Mouse (Mus musculus): ENCODE data around the gene Tex29. TPM values are rescaled to one million over a fixed set of nuclear protein-coding genes. Genes with fewer than 3 reads are reported as not detected.

The Tex29 gene
- polyA plus RNA-seq, 1 experiment from 2014 or later = not detected

GRCm38 (mm10) chr8:11831174-11831573 is 9.1 kb upstream of the Tex29 start:
- Histone ChIP-seq H3K4me3 (ENCODE audit: control insufficient read depth in 1 of 2, insufficient read depth in 1 of 2, low read depth in 1 of 2, low read length in 2 of 2) (no peak overlapping the region), H3K4me1 (ENCODE audit: control insufficient read depth in 2 of 2, insufficient read depth in 2 of 2, low read length in 2 of 2) (peaks cover 3 to 11% of the 10 kb centered on the region in 2 experiments; a peak in 2 of 4 replicates), H3K27ac (replicated peaks in 1 of 2; ENCODE audit: control insufficient read depth in 1 of 2, insufficient read depth in 1 of 2, low read depth in 2 of 2, low read length in 2 of 2) (no peak overlapping the region), H3K27me3 (ENCODE audit: control insufficient read depth, insufficient read depth, low read length) (no peaks in the 10 kb centered on the region), H3K36me3 (ENCODE audit: control insufficient read depth, insufficient read depth, low read length) (peaks cover 100% of the 10 kb centered on the region), H3K9me3 (ENCODE audit: control insufficient read depth, low read length) (no peaks in the 10 kb centered on the region), H3K4me2 (ENCODE audit: low read length) (no peak overlapping the region), H3K9ac (ENCODE audit: low read length) (no peak overlapping the region)
- 72% methylated on average over 10 of the region's 10 CpGs for WGBS
- no peak for ATAC-seq (ENCODE audit: insufficient number of reproducible peaks, insufficient read depth, low FRiP score, low read depth)

GRCm38 (mm10) chr8:11831939-11832338 is 8.3 kb upstream of the Tex29 start:
- Histone ChIP-seq H3K27me3 (ENCODE audit: control insufficient read depth, insufficient read depth, low read length) (no peaks in the 10 kb centered on the region), H3K4me2 (ENCODE audit: low read length) (no peak overlapping the region), H3K27ac (replicated peaks in 1 of 2; ENCODE audit: control insufficient read depth in 1 of 2, insufficient read depth in 1 of 2, low read depth in 2 of 2, low read length in 2 of 2) (no peak overlapping the region), H3K36me3 (ENCODE audit: control insufficient read depth, insufficient read depth, low read length) (peaks cover 96% of the 10 kb centered on the region), H3K9me3 (ENCODE audit: control insufficient read depth, low read length) (no peaks in the 10 kb centered on the region), H3K4me1 (ENCODE audit: control insufficient read depth in 2 of 2, insufficient read depth in 2 of 2, low read length in 2 of 2) (peaks cover 2 to 13% of the 10 kb centered on the region in 2 experiments; a peak in 3 of 4 replicates), H3K9ac (ENCODE audit: low read length) (no peak overlapping the region), H3K4me3 (ENCODE audit: control insufficient read depth in 1 of 2, insufficient read depth in 1 of 2, low read depth in 1 of 2, low read length in 2 of 2) (no peak overlapping the region)
- WGBS = 85% methylated on average over 5 of the region's 5 CpGs
- ATAC-seq (ENCODE audit: insufficient number of reproducible peaks, insufficient read depth, low FRiP score, low read depth) = no peak

- no peak for ATAC-seq (ENCODE audit: insufficient number of reproducible peaks, insufficient read depth, low FRiP score, low read depth)
- H3K27ac ChIP-seq (replicated peaks in 1 of 2; ENCODE audit: control insufficient read depth in 1 of 2, insufficient read depth in 1 of 2, low read depth in 2 of 2, low read length in 2 of 2) = no peak overlapping the region
- peaks cover 2 to 13% of the 10 kb centered on the region in 2 experiments; a peak in 3 of 4 replicates for H3K4me1 ChIP-seq (ENCODE audit: control insufficient read depth in 2 of 2, insufficient read depth in 2 of 2, low read length in 2 of 2)
- peaks cover 84% of the 10 kb centered on the region for H3K36me3 ChIP-seq (ENCODE audit: control insufficient read depth, insufficient read depth, low read length)
- no peaks in the 10 kb centered on the region for H3K9me3 ChIP-seq (ENCODE audit: control insufficient read depth, low read length)
- no peaks in the 10 kb centered on the region for H3K27me3 ChIP-seq (ENCODE audit: control insufficient read depth, insufficient read depth, low read length)
- no peak overlapping the region for H3K4me3 ChIP-seq (ENCODE audit: control insufficient read depth in 1 of 2, insufficient read depth in 1 of 2, low read depth in 1 of 2, low read length in 2 of 2)
- no peak overlapping the region for H3K9ac ChIP-seq (ENCODE audit: low read length)
- H3K4me2 ChIP-seq (ENCODE audit: low read length) = no peak overlapping the region
- WGBS = 86% methylated on average over 4 of the region's 4 CpGs
Observed at GRCm38 (mm10) chr8:11833157-11833556, 7.1 kb upstream of the Tex29 start.

GRCm38 (mm10) chr8:11834200-11834599 is 6.1 kb upstream of the Tex29 start:
- Histone ChIP-seq H3K4me1 (ENCODE audit: control insufficient read depth in 2 of 2, insufficient read depth in 2 of 2, low read length in 2 of 2) (peaks cover 3 to 13% of the 10 kb centered on the region in 2 experiments; a peak in 3 of 4 replicates), H3K9ac (ENCODE audit: low read length) (no peak overlapping the region), H3K9me3 (ENCODE audit: control insufficient read depth, low read length) (no peaks in the 10 kb centered on the region), H3K27ac (replicated peaks in 1 of 2; ENCODE audit: control insufficient read depth in 1 of 2, insufficient read depth in 1 of 2, low read depth in 2 of 2, low read length in 2 of 2) (no peak overlapping the region), H3K4me2 (ENCODE audit: low read length) (no peak overlapping the region), H3K27me3 (ENCODE audit: control insufficient read depth, insufficient read depth, low read length) (no peaks in the 10 kb centered on the region), H3K4me3 (ENCODE audit: control insufficient read depth in 1 of 2, insufficient read depth in 1 of 2, low read depth in 1 of 2, low read length in 2 of 2) (no peak overlapping the region), H3K36me3 (ENCODE audit: control insufficient read depth, insufficient read depth, low read length) (peaks cover 73% of the 10 kb centered on the region)
- 78% methylated on average over 5 of the region's 5 CpGs for WGBS
- ATAC-seq (ENCODE audit: insufficient number of reproducible peaks, insufficient read depth, low FRiP score, low read depth) = no peak

GRCm38 (mm10) chr8:11834691-11835090 is 5.6 kb upstream of the Tex29 start:
- Histone ChIP-seq H3K4me3 (ENCODE audit: control insufficient read depth in 1 of 2, insufficient read depth in 1 of 2, low read depth in 1 of 2, low read length in 2 of 2) (no peak overlapping the region), H3K27me3 (ENCODE audit: control insufficient read depth, insufficient read depth, low read length) (no peaks in the 10 kb centered on the region), H3K27ac (replicated peaks in 1 of 2; ENCODE audit: control insufficient read depth in 1 of 2, insufficient read depth in 1 of 2, low read depth in 2 of 2, low read length in 2 of 2) (no peak overlapping the region), H3K4me1 (ENCODE audit: control insufficient read depth in 2 of 2, insufficient read depth in 2 of 2, low read length in 2 of 2) (peaks cover 4 to 14% of the 10 kb centered on the region in 2 experiments; a peak in 3 of 4 replicates), H3K4me2 (ENCODE audit: low read length) (no peak overlapping the region), H3K36me3 (ENCODE audit: control insufficient read depth, insufficient read depth, low read length) (peaks cover 69% of the 10 kb centered on the region), H3K9me3 (ENCODE audit: control insufficient read depth, low read length) (no peaks in the 10 kb centered on the region), H3K9ac (ENCODE audit: low read length) (no peak overlapping the region)
- 86% methylated on average over 16 of the region's 16 CpGs for WGBS
- ATAC-seq (ENCODE audit: insufficient number of reproducible peaks, insufficient read depth, low FRiP score, low read depth) = no peak

GRCm38 (mm10) chr8:11841571-11841970 is 1.3 kb downstream of the Tex29 start:
- H3K9ac ChIP-seq (ENCODE audit: low read length) = peak overlapping the region; percentile 58

GRCm38 (mm10) chr8:11842757-11843156 is 2.5 kb downstream of the Tex29 start:
- H3K27me3 ChIP-seq (ENCODE audit: control insufficient read depth, insufficient read depth, low read length) = no peaks in the 10 kb centered on the region
- no peaks in the 10 kb centered on the region for H3K36me3 ChIP-seq (ENCODE audit: control insufficient read depth, insufficient read depth, low read length)
- H3K9ac ChIP-seq (ENCODE audit: low read length) = no peak overlapping the region
- H3K4me1 ChIP-seq (ENCODE audit: control insufficient read depth in 2 of 2, insufficient read depth in 2 of 2, low read length in 2 of 2) = peaks cover 29 to 31% of the 10 kb centered on the region in 2 experiments
- no peak overlapping the region for H3K4me3 ChIP-seq (ENCODE audit: control insufficient read depth in 1 of 2, insufficient read depth in 1 of 2, low read depth in 1 of 2, low read length in 2 of 2)
- H3K9me3 ChIP-seq (ENCODE audit: control insufficient read depth, low read length) = no peaks in the 10 kb centered on the region
- WGBS = 55% methylated on average over 8 of the region's 8 CpGs
- no peak for ATAC-seq (ENCODE audit: insufficient number of reproducible peaks, insufficient read depth, low FRiP score, low read depth)
- no peak overlapping the region for H3K4me2 ChIP-seq (ENCODE audit: low read length)
- no peak overlapping the region for H3K27ac ChIP-seq (replicated peaks in 1 of 2; ENCODE audit: control insufficient read depth in 1 of 2, insufficient read depth in 1 of 2, low read depth in 2 of 2, low read length in 2 of 2)

More at GRCm38 (mm10) chr8:11841571-11841970, 1.3 kb downstream of the Tex29 start:
- 9% methylated on average over 8 of the region's 8 CpGs for WGBS
- no peaks in the 10 kb centered on the region for H3K27me3 ChIP-seq (ENCODE audit: control insufficient read depth, insufficient read depth, low read length)
- peak overlapping the region; percentile 19 for H3K4me2 ChIP-seq (ENCODE audit: low read length)
- H3K27ac ChIP-seq (replicated peaks in 1 of 2; ENCODE audit: control insufficient read depth in 1 of 2, insufficient read depth in 1 of 2, low read depth in 2 of 2, low read length in 2 of 2) = peak overlapping the region; percentile 69 to 80
- no peaks in the 10 kb centered on the region for H3K9me3 ChIP-seq (ENCODE audit: control insufficient read depth, low read length)
- peak; percentile 28; the same call in 1 of the 2 replicates for ATAC-seq (ENCODE audit: insufficient number of reproducible peaks, insufficient read depth, low FRiP score, low read depth)
- H3K36me3 ChIP-seq (ENCODE audit: control insufficient read depth, insufficient read depth, low read length) = 0 out of 2 replicates have a peak, but pooled peaks cover 1% of the 10 kb centered on the region
- peaks cover 29 to 31% of the 10 kb centered on the region in 2 experiments for H3K4me1 ChIP-seq (ENCODE audit: control insufficient read depth in 2 of 2, insufficient read depth in 2 of 2, low read length in 2 of 2)
- H3K4me3 ChIP-seq (ENCODE audit: control insufficient read depth in 1 of 2, insufficient read depth in 1 of 2, low read depth in 1 of 2, low read length in 2 of 2) = no peak overlapping the region

All from heart, embryonic 14.5 days (tissue).